Mouse (Mus musculus) heart, embryonic 14.5 days (tissue): ENCODE measurements at regions not wholly inside any gene's neighbourhood (a gene's known extent, or its start where the extent isn't known, plus 50 kb on each side); places are given as distances from the start of the nearest gene placed in this dataset.

Experiments used
- ATAC-seq: fragments of 200-750 bp; cut with Nextera tagmentation; 2 replicates; pipeline ENCODE4 v1.8.0; 2017; ENCODE audit warnings: low read depth, moderate TSS enrichment; ENCODE audit not compliant: insufficient number of reproducible peaks, insufficient read depth, low FRiP score
- H3K27ac ChIP-seq, 2 experiments: fragments of 200-500 bp in 1 of 2; fragments of 300-500 bp in 1 of 2; sonication (generic) in 1 of 2; replicated peaks in 1 of 2; 2 replicates each; pipeline ENCODE4 v1.5.1; 2012 to 2014; ENCODE audit warnings: low read depth in 2 of 2, low read length in 2 of 2, control low read depth in 1 of 2, mild to moderate bottlenecking in 1 of 2, mixed read lengths in 1 of 2; ENCODE audit not compliant: control insufficient read depth in 1 of 2, insufficient read depth in 1 of 2
- H3K27me3 ChIP-seq: fragments of 300-500 bp; sonication (generic); 2 replicates; pipeline ENCODE4 v1.6.1; 2014; ENCODE audit warnings: mild to moderate bottlenecking, low read length, control low read depth; ENCODE audit not compliant: control insufficient read depth, insufficient read depth
- H3K36me3 ChIP-seq: fragments of 300-500 bp; sonication (generic); 2 replicates; pipeline ENCODE4 v1.6.1; 2014; ENCODE audit warnings: mild to moderate bottlenecking, control low read depth, low read length, mixed read lengths; ENCODE audit not compliant: control insufficient read depth, insufficient read depth
- H3K4me1 ChIP-seq, 2 experiments: fragments of 200-500 bp in 1 of 2; fragments of 300-500 bp in 1 of 2; sonication (generic) in 1 of 2; 2 replicates each; pipeline ENCODE4 v1.6.1; 2012 to 2014; ENCODE audit warnings: low read length in 2 of 2, control low read depth in 1 of 2, mixed read lengths in 1 of 2; ENCODE audit not compliant: control insufficient read depth in 2 of 2, insufficient read depth in 2 of 2
- H3K4me2 ChIP-seq: fragments of 300-500 bp; sonication (generic); 2 replicates; pipeline ENCODE4 v1.6.1; 2014; ENCODE audit warnings: mild to moderate bottlenecking, low read length
- H3K4me3 ChIP-seq, 2 experiments: fragments of 200-500 bp in 1 of 2; fragments of 300-500 bp in 1 of 2; sonication (generic) in 1 of 2; 2 replicates each; pipeline ENCODE4 v1.5.1; 2012 to 2014; ENCODE audit warnings: low read length in 2 of 2, mild to moderate bottlenecking in 2 of 2, control low read depth in 1 of 2, low read depth in 1 of 2, moderate library complexity in 1 of 2; ENCODE audit not compliant: control insufficient read depth in 1 of 2, insufficient read depth in 1 of 2
- H3K9ac ChIP-seq: fragments of 300-500 bp; sonication (generic); 2 replicates; pipeline ENCODE4 v1.6.1; 2014; ENCODE audit warnings: mild to moderate bottlenecking, low read length
- H3K9me3 ChIP-seq: fragments of 300-500 bp; sonication (generic); 2 replicates; pipeline ENCODE4 v1.6.1; 2016; ENCODE audit warnings: low read length, control low read depth; ENCODE audit not compliant: control insufficient read depth
- WGBS: fragments of 180-500 bp; shearing (Covaris S2); extraction: QIAGEN DNeasy Blood & Tissue Kit; methylation state at CpG from one replicate; pipeline ENCODE4 v1.1.7; 2014; 5-methylcytosine and 5-hydroxymethylcytosine counted together

DNA sequence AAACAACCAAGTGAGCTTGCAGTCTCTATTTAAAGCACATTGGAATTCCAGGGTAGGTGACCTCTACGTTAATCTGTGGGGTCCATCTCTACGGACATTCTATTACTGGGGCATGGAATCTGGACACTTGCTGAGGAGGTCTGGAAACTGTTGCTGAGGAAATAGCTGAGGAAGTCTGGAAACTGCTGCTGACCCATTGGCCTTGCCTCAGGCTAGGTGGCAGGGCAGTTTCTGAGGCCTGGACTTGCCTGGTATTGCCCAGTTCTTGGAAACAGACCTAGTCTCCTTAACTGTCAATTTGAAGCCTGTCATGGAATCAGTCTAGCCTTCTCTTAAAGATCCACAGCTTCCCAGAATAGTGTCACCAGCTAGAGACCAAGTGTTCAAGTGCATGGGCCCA lies 51.7 kb upstream of the Eif4g2 start:
- Histone ChIP-seq H3K27ac (no peak overlapping the region), H3K4me1 (peaks cover 5 to 14% of the 10 kb centered on the region in 2 experiments), H3K9ac (no peak overlapping the region), H3K9me3 (no peaks in the 10 kb centered on the region), H3K27me3 (no peaks in the 10 kb centered on the region), H3K4me2 (no peak overlapping the region), H3K36me3 (no peaks in the 10 kb centered on the region), H3K4me3 (no peak overlapping the region)
- 30% methylated on average over 2 of the region's 2 CpGs for WGBS
- ATAC-seq, result no peak
